Mouse (Mus musculus) spleen, adult 2 months (tissue): ENCODE data around the gene Cnpy2.

ENCODE experiments used
- CTCF ChIP-seq: fragments of 200-500 bp; IDR thresholded peaks from 2 replicates; pipeline ENCODE4 v1.5.1; 2011; ENCODE audit warnings: mild to moderate bottlenecking, inconsistent platforms; ENCODE audit not compliant: insufficient read depth, insufficient read length, insufficient replicate concordance; ENCODE audit errors: extremely low read depth
- POLR2A ChIP-seq: fragments of 200-500 bp; IDR thresholded peaks from 2 replicates; pipeline ENCODE4 v1.6.1; 2011; ENCODE audit warnings: low read depth, low read length, inconsistent platforms

- TF ChIP-seq CTCF (no peak), POLR2A (no peak)
Measured at GRCm38 (mm10) chr10:128372989-128373748, 50.9 kb downstream of the Cnpy2 start.
